Mouse (Mus musculus) heart, adult 11 months (tissue): ENCODE data around the gene Foxe1.

Source experiments
- DNase-seq: peaks from one replicate; pipeline ENCODE4 v3.0.0; 2022

Gene Foxe1

GRCm38 (mm10) chr4:46343596-46344260 lies at the start of gene Foxe1:
Foxe1 (plus strand) TSS chr4:46343609.
- no peak for DNase-seq

GRCm38 (mm10) chr4:46304071-46304470 lies 39.3 kb upstream of the Foxe1 start:
- peak; percentile 99 for DNase-seq

- peak; percentile 98 for DNase-seq
Observed at GRCm38 (mm10) chr4:46304757-46305384, 38.5 kb upstream of the Foxe1 start.

- no peak for DNase-seq
Observed at GRCm38 (mm10) chr4:46305436-46305835, 38.0 kb upstream of the Foxe1 start.

- DNase-seq, result peak; percentile 97
Observed at GRCm38 (mm10) chr4:46307341-46307740, 36.1 kb upstream of the Foxe1 start.

GRCm38 (mm10) chr4:46307869-46308268 lies 35.5 kb upstream of the Foxe1 start:
- DNase-seq, result no peak

GRCm38 (mm10) chr4:46311631-46312030 lies 31.8 kb upstream of the Foxe1 start:
- DNase-seq, result no peak

GRCm38 (mm10) chr4:46321730-46322389 lies 21.5 kb upstream of the Foxe1 start:
- no peak for DNase-seq

- no peak for DNase-seq
Observed at GRCm38 (mm10) chr4:46322715-46323114, 20.7 kb upstream of the Foxe1 start.

GRCm38 (mm10) chr4:46328906-46329305 lies 14.5 kb upstream of the Foxe1 start:
- no peak for DNase-seq

- no peak for DNase-seq
Observed at GRCm38 (mm10) chr4:46335846-46336245, 7.6 kb upstream of the Foxe1 start.

GRCm38 (mm10) chr4:46337990-46338389 lies 5.4 kb upstream of the Foxe1 start:
- DNase-seq, result peak; percentile 90

GRCm38 (mm10) chr4:46339026-46339425 lies 4.4 kb upstream of the Foxe1 start:
- no peak for DNase-seq

GRCm38 (mm10) chr4:46339584-46339983 lies 3.8 kb upstream of the Foxe1 start:
- no peak for DNase-seq

- DNase-seq, result no peak
Observed at GRCm38 (mm10) chr4:46341831-46342680, 1.4 kb upstream of the Foxe1 start.

GRCm38 (mm10) chr4:46342711-46343286 lies 610 bp upstream of the Foxe1 start:
- no peak for DNase-seq

- no peak for DNase-seq
Observed at GRCm38 (mm10) chr4:46344288-46344687, 879 bp downstream of the Foxe1 start.

GRCm38 (mm10) chr4:46345056-46345772 lies 1.8 kb downstream of the Foxe1 start:
- no peak for DNase-seq

GRCm38 (mm10) chr4:46345773-46346100 lies 2.3 kb downstream of the Foxe1 start:
- DNase-seq, result no peak

GRCm38 (mm10) chr4:46346221-46346620 lies 2.8 kb downstream of the Foxe1 start:
- DNase-seq, result no peak

GRCm38 (mm10) chr4:46347141-46347540 lies 3.7 kb downstream of the Foxe1 start:
- DNase-seq, result no peak
